ENCODE assay signal across 18 mouse cellular contexts in genomic region chr8:129066834-129067233, GRCm38 (mm10). TPM values are rescaled to one million over a fixed set of nuclear protein-coding genes. Genes with fewer than 3 reads are reported as not detected.
"Had no signal": no experiment of that assay in that cellular context is flagged by ENCODE, and none has a peak within 500 bp of the region (broad histone marks: within the 10 kb centered on the region; RNA-seq: fewer than 3 reads in every experiment).

Gene Ccdc7b, plus strand, starts transcription at chr8:129067134.

RNA-seq across cellular contexts. Expression of gene Ccdc7b, which starts in this region (rescaled TPM):
- polyA plus RNA-seq: cerebellum, adult 2 months; cortical plate, adult 2 months; embryonic facial prominence, embryonic 10.5 days; embryonic facial prominence, embryonic 11.5 days; embryonic facial prominence, embryonic 12.5 days; embryonic facial prominence, embryonic 13.5 days; embryonic facial prominence, embryonic 14.5 days; erythroblast, embryonic 14.5 days; forebrain, embryonic 10.5 days; forebrain, embryonic 12.5 days; forebrain, embryonic 13.5 days; forebrain, embryonic 14.5 days; forebrain, embryonic 15.5 days; forebrain, embryonic 16.5 days; forebrain, postnatal 0 days; frontal cortex, adult 2 months; gonadal fat pad, adult 2 months; heart, adult 2 months had no signal
